Mouse (Mus musculus): Measurements from ENCODE around the gene Mrpl50.
"Not testable (repeated sequence)": the region's sequence is repeated elsewhere in the genome, so short reads cannot be mapped to it uniquely, and the experiment has no call there.

Mrpl50 gene

GRCm38 (mm10) chr4:49520572-49521340 is at the start of gene Mrpl50, which contains the start of gene Zfp189:
Mrpl50 (minus strand) TSS chr4:49521093.
Zfp189 (plus strand) TSS chr4:49521176.
- DNase-seq = peak; percentile 92 to 97

DNA sequence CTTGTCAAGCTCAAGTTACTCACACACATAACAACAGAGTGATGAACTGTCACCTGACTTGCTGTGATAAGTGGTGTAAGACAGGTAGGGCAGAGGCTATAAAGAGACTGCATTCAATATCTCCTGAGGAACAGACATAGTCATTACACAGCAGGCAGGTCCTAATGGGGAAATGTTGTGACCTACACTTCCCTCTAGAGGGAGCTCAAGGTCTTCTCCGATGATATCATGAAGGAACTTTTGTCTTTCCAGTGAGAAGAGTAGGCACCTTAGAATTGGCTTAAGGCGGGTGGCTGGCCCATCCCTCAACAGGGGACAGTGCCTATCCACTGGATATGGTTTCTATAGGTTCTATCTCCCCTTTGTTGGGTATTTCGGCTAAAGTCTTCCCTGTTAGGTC is 46.7 kb upstream of the Mrpl50 start:
- peak; percentile 72 to 74 for DNase-seq

DNA sequence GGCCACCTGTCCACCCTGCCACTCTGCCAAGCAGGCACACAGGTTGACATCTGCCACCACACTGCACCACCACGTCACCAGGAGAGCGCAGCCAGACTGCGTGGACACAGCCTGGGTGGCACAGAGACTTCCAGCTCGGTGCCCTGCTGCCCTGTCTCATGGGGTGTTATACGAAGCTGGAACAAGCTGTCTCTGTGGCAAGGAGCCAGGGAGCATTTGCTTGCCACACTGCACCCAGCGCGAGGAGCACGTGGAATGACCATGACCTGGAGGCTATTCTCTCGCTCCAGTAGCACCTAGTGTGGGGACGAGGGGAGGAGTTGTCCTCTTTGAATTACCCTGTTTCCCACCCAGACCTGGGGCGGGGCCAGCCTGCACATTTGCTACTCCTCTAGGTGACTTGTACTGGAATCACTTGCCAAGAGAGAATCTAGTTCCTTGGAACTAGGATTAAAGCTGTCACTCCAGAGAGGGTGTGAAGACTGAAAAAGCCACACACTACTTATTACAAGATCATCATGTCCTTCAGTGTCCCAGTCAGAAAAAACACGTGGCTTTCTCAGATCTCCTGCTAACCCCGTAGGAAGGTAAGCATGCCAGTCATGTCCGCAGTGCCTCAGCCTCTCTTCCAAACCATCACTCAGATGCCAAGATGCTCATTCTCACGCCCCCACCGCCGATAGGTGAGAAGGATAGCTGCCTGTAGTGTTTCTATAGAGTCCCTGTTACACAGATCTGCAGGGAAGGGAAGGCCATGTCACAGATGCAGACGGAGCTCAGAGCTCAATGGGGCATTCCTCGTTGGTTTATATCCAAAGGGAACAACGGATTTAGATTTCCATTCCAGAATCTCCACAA is 39.3 kb upstream of the Mrpl50 start:
- peak; percentile 79 to 83 for DNase-seq

DNA sequence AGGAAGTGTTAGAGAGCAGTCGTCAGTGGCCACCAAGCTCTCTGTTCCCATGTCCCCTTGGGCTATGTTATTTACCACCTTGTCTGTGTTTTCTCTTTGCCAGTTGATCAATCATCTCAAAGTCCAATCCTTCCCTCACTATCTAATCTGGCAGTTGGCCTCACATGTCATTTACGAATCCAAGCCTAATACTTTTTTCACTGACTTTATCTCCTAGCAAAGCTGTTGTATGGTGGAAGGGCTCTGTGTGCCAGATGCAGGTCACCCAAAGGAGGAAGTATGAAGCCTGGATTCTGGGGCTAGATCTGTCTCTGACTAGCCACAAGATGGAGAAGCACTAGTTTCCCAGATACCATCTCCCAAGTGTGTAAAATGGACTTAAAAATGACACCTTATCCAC is 37.3 kb upstream of the Mrpl50 start:
- DNase-seq = no peak

GRCm38 (mm10) chr4:49557375-49557774 is 36.5 kb upstream of the Mrpl50 start:
- DNase-seq = no peak

DNA sequence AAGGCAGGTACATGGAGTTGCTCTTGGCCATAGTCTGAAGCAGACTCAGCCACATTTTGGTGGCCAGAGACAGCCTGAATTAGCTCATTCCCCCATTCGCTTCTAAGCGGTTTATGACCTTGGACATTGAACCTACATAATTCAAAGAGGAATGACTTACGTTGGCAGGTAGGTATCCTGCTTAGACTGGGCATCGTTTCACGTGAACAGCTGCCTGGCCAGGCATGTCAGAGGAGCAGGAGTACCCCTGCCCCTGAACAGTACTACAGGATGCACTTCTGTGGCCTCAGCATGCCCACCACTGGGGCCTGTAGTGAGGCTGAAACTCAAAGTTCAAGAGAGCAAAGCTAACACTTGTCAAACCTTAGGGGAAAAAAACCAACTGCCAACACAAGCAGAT is 32.5 kb upstream of the Mrpl50 start:
- no peak for DNase-seq

DNA sequence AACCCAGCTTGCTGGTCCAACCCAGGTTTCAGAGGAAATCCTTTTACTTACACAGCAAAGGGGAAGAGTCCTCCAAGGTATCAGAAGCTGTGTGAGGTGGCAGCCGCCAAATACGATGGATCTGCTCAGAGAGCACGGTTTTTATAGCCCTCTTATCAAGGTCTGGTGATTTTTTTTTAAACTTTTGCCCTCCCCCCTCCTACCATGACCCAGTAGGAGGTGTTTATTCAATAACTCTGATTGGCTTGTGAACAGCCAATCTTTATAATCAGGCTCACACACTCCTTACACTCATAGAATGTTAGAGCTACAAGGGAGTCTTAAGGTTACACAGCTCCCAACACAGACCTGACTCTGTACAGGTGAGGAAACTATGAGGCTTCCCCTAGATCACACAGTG is 28.5 kb upstream of the Mrpl50 start, which contains the start of gene Aldob:
Aldob (minus strand) TSS at position 164 of the 400 bp plus-strand sequence.
- DNase-seq = no peak

DNA sequence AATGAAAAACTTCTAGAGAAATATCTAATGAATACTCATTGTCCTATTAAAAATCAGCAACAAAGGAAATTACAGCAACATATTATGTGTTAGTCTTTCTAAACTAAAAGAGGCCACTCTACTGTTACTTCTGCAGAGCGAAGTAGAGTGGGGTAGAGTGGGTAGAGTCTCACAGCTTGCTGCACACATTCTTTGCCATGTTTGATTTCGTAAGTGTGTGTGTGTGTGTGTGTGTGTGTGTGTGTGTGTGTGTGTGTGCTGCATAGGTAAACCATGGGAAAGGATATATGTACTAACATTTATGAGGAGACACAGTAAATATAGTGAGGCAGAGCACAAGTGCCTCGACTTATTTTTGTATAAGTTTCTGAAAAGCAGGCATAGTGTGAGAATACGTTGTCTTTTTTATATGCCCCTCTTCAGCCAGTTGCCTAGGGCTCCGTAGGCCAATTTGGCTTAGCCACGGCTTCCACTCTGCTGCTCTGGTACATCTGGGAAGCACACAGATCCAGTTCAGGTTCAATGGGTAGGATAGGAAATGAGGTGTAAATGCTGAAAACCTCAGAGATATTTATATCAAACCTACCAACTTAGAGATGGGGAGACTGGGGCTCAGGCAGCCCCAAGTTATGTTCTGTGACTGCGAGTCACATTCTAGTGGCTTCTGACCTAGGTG is 26.8 kb upstream of the Mrpl50 start:
- DNase-seq = no peak

GRCm38 (mm10) chr4:49546873-49547543 is 26.1 kb upstream of the Mrpl50 start:
- DNase-seq = no peak

DNA sequence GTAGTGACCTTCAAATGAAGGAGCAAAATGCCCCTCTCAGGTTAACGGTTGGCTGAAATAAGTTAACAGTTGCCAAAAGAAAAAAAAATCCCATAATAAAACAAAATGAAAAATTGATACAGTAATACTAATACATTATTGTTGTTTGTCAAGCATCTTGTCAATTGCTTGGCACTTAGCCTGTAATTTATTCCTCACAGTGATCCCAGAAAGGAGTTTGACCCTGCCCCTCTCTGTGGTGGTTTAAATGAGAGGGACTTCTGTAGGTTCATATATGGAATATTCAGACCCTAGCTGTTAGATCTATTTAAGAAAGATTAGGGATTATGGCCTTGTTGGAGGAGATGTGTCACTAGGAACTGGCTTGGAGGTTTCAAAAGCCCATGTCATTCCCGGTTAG is 25.1 kb upstream of the Mrpl50 start:
- DNase-seq = no peak

DNA sequence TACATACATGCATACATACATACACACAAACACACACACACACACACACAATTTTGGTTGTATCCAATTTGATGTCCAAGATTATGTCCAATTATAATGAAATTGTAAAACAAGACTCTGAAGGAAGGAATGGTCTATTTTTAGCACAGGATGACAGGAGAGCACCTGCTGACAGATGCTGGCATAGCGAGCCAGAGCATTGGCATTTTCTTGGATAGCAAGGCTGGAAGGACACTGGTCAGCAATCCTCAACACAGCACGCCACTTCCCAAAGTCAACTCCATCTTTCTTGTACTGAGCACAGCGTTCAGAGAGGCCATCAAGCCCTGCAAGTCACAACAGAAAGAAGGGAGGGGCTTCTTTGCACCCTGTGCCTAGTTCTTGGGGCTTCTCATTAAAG is 20.1 kb upstream of the Mrpl50 start:
- DNase-seq = no peak

DNA sequence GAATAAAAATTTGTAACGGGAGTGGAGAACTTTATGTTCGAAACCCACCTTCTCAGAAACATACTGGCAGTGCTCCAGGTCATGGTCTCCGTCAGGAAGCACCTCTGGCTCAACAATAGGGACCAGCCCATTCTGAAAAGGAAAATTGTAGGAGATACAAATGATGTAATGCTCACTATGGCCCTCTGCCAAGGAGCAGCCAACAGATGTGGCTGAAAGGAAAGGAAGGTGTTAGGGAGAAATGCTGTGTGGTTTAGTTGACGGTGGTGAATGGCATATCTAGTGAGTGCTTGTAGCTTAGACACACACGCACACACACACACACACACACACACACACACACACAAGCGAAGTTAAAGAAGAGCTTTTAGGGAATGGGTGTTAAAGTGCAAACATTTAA is 18.8 kb upstream of the Mrpl50 start:
- no peak for DNase-seq

DNA sequence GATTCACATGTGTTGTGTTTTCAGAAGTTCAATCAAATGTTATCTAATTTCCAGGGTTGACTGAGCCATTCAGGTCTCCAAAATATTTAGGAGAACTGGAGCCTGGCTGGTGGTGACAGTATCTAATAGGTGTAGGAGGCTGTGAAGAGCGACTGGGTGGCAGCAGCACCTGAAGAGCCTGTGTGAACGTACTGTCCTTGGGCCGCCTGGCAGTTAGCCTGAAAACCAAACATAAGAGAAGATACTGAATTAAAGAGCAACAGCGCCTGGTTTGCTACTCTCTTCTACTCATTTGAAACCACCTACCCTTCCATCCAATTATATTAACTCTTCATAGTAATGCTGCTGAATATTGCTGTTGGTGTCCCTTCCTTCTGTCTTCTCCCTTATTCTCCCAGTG is 15.8 kb upstream of the Mrpl50 start:
- no peak for DNase-seq

GRCm38 (mm10) chr4:49535675-49536294 is 14.9 kb upstream of the Mrpl50 start:
- DNase-seq = no peak

DNA sequence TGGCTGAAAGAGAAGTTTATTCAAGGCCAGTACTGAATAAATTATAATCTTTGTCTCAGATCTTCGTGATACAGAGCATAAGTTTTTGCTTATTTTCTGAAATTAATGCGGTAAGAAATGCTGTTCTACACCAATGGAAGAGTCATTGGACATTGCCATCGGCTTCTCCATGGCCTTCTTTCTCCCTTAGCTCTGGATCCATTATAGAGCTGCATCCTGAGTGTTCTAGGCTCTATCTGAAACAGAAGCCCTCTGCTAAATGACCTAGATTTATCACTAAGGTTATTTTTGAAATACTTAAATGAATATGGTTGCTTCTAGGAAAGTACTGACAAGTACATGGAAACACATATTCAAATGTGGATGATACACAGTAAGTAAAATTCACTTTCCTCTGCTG is 14.1 kb upstream of the Mrpl50 start:
- no peak for DNase-seq

GRCm38 (mm10) chr4:49522576-49522975 is 1.7 kb upstream of the Mrpl50 start:
- DNase-seq = peak; percentile 13 to 41

GRCm38 (mm10) chr4:49521346-49521745 is 453 bp upstream of the Mrpl50 start:
- DNase-seq = no peak

GRCm38 (mm10) chr4:49519476-49519875 is 1.4 kb downstream of the Mrpl50 start:
- DNase-seq = no peak

- DNase-seq = no peak
Observed at GRCm38 (mm10) chr4:49514441-49514840, 6.5 kb downstream of the Mrpl50 start.

DNA sequence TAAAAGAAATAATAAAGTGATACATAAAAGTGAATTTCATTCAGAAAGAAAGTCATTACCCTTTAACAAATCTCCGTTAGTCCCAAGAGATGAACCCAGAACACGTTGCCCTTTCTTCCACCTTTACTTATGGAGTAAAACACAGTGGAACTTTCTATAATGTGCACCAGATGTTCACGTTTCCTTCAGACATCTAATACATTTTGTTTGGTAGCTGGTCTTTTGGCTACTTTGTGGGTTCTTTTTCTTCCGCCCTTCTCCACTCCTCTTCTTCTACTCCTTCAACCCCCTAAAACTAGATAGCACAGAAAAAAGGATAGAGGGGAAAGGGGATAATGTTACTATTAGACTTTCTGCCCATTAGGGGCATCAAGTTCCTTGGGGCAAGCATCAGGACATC is 8.3 kb downstream of the Mrpl50 start:
- no peak for DNase-seq

- not testable (repeated sequence) for DNase-seq
Observed at GRCm38 (mm10) chr4:49510236-49510835, 10.6 kb downstream of the Mrpl50 start.

GRCm38 (mm10) chr4:49509183-49509582 is 11.7 kb downstream of the Mrpl50 start:
- no peak for DNase-seq
